Mouse (Mus musculus) hindbrain, embryonic 10.5 days (tissue): Measurements from ENCODE around the gene Bad. TPM values are rescaled to one million over a fixed set of nuclear protein-coding genes. Genes with fewer than 3 reads are reported as not detected.
A peak's percentile ranks its signal among the peaks of the same experiment; 100 is the strongest.
"Not testable (repeated sequence)": the region's sequence is repeated elsewhere in the genome, so short reads cannot be mapped to it uniquely, and the experiment has no call there.

Experiments used
- DNase-seq: peaks from one replicate; pipeline ENCODE4 v3.0.0-alpha.2; 2017; ENCODE audit warnings: low spot score
- H3K27ac ChIP-seq: fragments of 300-500 bp; sonication (generic); 2 replicates; pipeline ENCODE4 v1.5.1; 2016; ENCODE audit warnings: mild to moderate bottlenecking, moderate library complexity
- H3K27me3 ChIP-seq: fragments of 300-500 bp; sonication (generic); 2 replicates; pipeline ENCODE4 v1.6.1; 2016; ENCODE audit warnings: mild to moderate bottlenecking; ENCODE audit not compliant: poor library complexity, insufficient read depth, severe bottlenecking
- H3K36me3 ChIP-seq: fragments of 300-500 bp; sonication (generic); 2 replicates; pipeline ENCODE4 v1.6.1; 2016; ENCODE audit warnings: mild to moderate bottlenecking, moderate library complexity
- H3K4me1 ChIP-seq: fragments of 300-500 bp; sonication (generic); replicated peaks from 2 replicates; pipeline ENCODE4 v1.6.1; 2016; ENCODE audit warnings: mild to moderate bottlenecking
- H3K4me3 ChIP-seq: fragments of 300-500 bp; sonication (generic); 2 replicates; pipeline ENCODE4 v1.5.1; 2016; ENCODE audit warnings: mild to moderate bottlenecking, moderate library complexity
- H3K9me3 ChIP-seq: fragments of 300-500 bp; sonication (generic); 2 replicates; pipeline ENCODE4 v1.6.1; 2016; ENCODE audit warnings: mild to moderate bottlenecking, moderate library complexity
- WGBS: fragments of 180-500 bp; shearing (Covaris S2); methylation state at CpG from one replicate; pipeline ENCODE4 v1.1.7; 2016; 5-methylcytosine and 5-hydroxymethylcytosine counted together
- polyA plus RNA-seq: library from polyadenylated mRNA; unstranded; fragments of >200 nt; fragmentation: Nextera tagmentation; extraction: Ambion mirVana; gene quantifications from 2 replicates; pipeline ENCODE4 v1.2.1, GENCODE M21; 2016

The Bad gene
- 63.1 and 75.5 TPM in 2 replicates for polyA plus RNA-seq

- Histone ChIP-seq H3K27ac (peak within 1 kb of the TSS; percentile 97), H3K36me3 (peaks cover 17% of the 10 kb centered on the region), H3K27me3 (peaks cover 17% of the 10 kb centered on the region), H3K9me3 (no peaks in the 10 kb centered on the region), H3K4me3 (peak within 1 kb of the TSS; percentile 91), H3K4me1 (peaks cover 35% of the 10 kb centered on the region)
- DNase-seq: peak; percentile 94
- under 1% methylated on average over 83 of the region's 83 CpGs for WGBS
Observed at GRCm38 (mm10) chr19:6941372-6942248, at the start of gene Bad. TSS of gene Bad (plus strand) at chr19:6941861.

- 80% methylated on average over 4 of the region's 4 CpGs for WGBS
- H3K4me1 ChIP-seq: no peaks in the 10 kb centered on the region
- DNase-seq: no peak
- H3K4me3 ChIP-seq: no peak overlapping the region
- H3K36me3 ChIP-seq: no peaks in the 10 kb centered on the region
- no peaks in the 10 kb centered on the region for H3K27me3 ChIP-seq
- H3K9me3 ChIP-seq: peaks cover 4% of the 10 kb centered on the region; the same call in 1 of the 2 replicates
- no peak overlapping the region for H3K27ac ChIP-seq
Observed at GRCm38 (mm10) chr19:6892512-6892911, 49.1 kb upstream of the Bad start.

GRCm38 (mm10) chr19:6893731-6894451 lies 47.8 kb upstream of the Bad start:
- no peak overlapping the region for H3K4me3 ChIP-seq
- WGBS: 92% methylated on average over 14 of the region's 14 CpGs
- no peaks in the 10 kb centered on the region for H3K4me1 ChIP-seq
- no peak for DNase-seq
- H3K27ac ChIP-seq: no peak overlapping the region
- no peaks in the 10 kb centered on the region for H3K27me3 ChIP-seq
- peaks cover 4% of the 10 kb centered on the region; the same call in 1 of the 2 replicates for H3K9me3 ChIP-seq
- H3K36me3 ChIP-seq: no peaks in the 10 kb centered on the region

- not testable (repeated sequence) for H3K4me3 ChIP-seq, H3K27me3 ChIP-seq, H3K36me3 ChIP-seq, H3K27ac ChIP-seq, H3K4me1 ChIP-seq, H3K9me3 ChIP-seq, DNase-seq
- WGBS: 90% methylated on average over 18 of the region's 18 CpGs
Observed at GRCm38 (mm10) chr19:6895608-6896305, 45.9 kb upstream of the Bad start.

- H3K27me3 ChIP-seq: no peaks in the 10 kb centered on the region
- peaks cover 9% of the 10 kb centered on the region for H3K36me3 ChIP-seq
- H3K4me3 ChIP-seq: no peak overlapping the region
- peaks cover 9% of the 10 kb centered on the region; the same call in 1 of the 2 replicates for H3K9me3 ChIP-seq
- no peak overlapping the region for H3K27ac ChIP-seq
- DNase-seq: no peak
- 86% methylated on average over 4 of the region's 4 CpGs for WGBS
- no peaks in the 10 kb centered on the region for H3K4me1 ChIP-seq
Observed at GRCm38 (mm10) chr19:6899641-6900040, 42.0 kb upstream of the Bad start.

GRCm38 (mm10) chr19:6903031-6903430 lies 38.6 kb upstream of the Bad start:
- WGBS: 93% methylated on average over 1 of the region's 1 CpGs
- H3K4me1 ChIP-seq: peaks cover 11% of the 10 kb centered on the region
- no peak overlapping the region for H3K4me3 ChIP-seq
- DNase-seq: no peak
- no peaks in the 10 kb centered on the region for H3K27me3 ChIP-seq
- H3K36me3 ChIP-seq: peaks cover 38% of the 10 kb centered on the region
- H3K27ac ChIP-seq: no peak overlapping the region
- H3K9me3 ChIP-seq: peaks cover 5% of the 10 kb centered on the region; the same call in 1 of the 2 replicates

GRCm38 (mm10) chr19:6904846-6905245 lies 36.8 kb upstream of the Bad start:
- Histone ChIP-seq H3K4me1 (peaks cover 25% of the 10 kb centered on the region), H3K9me3 (peaks cover 5% of the 10 kb centered on the region; the same call in 1 of the 2 replicates), H3K27ac (no peak overlapping the region), H3K36me3 (peaks cover 38% of the 10 kb centered on the region), H3K4me3 (no peak overlapping the region), H3K27me3 (no peaks in the 10 kb centered on the region)
- no peak for DNase-seq
- 86% methylated on average over 2 of the region's 2 CpGs for WGBS

GRCm38 (mm10) chr19:6905498-6906159 lies 36.0 kb upstream of the Bad start:
- DNase-seq: no peak
- WGBS: 90% methylated on average over 11 of the region's 11 CpGs
- Histone ChIP-seq H3K4me3 (no peak overlapping the region), H3K27me3 (no peaks in the 10 kb centered on the region), H3K9me3 (no peaks in the 10 kb centered on the region), H3K27ac (no peak overlapping the region), H3K4me1 (peaks cover 28% of the 10 kb centered on the region), H3K36me3 (peaks cover 38% of the 10 kb centered on the region)

GRCm38 (mm10) chr19:6906199-6906598 lies 35.5 kb upstream of the Bad start:
- no peak overlapping the region for H3K4me3 ChIP-seq
- DNase-seq: no peak
- H3K9me3 ChIP-seq: no peaks in the 10 kb centered on the region
- WGBS: 91% methylated on average over 3 of the region's 3 CpGs
- peaks cover 32% of the 10 kb centered on the region for H3K4me1 ChIP-seq
- no peaks in the 10 kb centered on the region for H3K27me3 ChIP-seq
- H3K36me3 ChIP-seq: peaks cover 41% of the 10 kb centered on the region
- H3K27ac ChIP-seq: no peak overlapping the region

GRCm38 (mm10) chr19:6907094-6907493 lies 34.6 kb upstream of the Bad start:
- H3K27me3 ChIP-seq: no peaks in the 10 kb centered on the region
- no peak overlapping the region for H3K27ac ChIP-seq
- H3K4me1 ChIP-seq: peaks cover 39% of the 10 kb centered on the region
- H3K9me3 ChIP-seq: no peaks in the 10 kb centered on the region
- WGBS: 91% methylated on average over 8 of the region's 8 CpGs
- DNase-seq: no peak
- H3K4me3 ChIP-seq: no peak overlapping the region
- peaks cover 50% of the 10 kb centered on the region for H3K36me3 ChIP-seq

GRCm38 (mm10) chr19:6907811-6908540 lies 33.7 kb upstream of the Bad start:
- no peaks in the 10 kb centered on the region for H3K9me3 ChIP-seq
- no peaks in the 10 kb centered on the region for H3K27me3 ChIP-seq
- H3K4me3 ChIP-seq: peak overlapping the region; percentile 71
- DNase-seq: no peak
- peaks cover 42% of the 10 kb centered on the region for H3K4me1 ChIP-seq
- peaks cover 59% of the 10 kb centered on the region for H3K36me3 ChIP-seq
- WGBS: 90% methylated on average over 7 of the region's 7 CpGs
- peak overlapping the region; percentile 17; the same call in 1 of the 2 replicates for H3K27ac ChIP-seq

- peak overlapping the region; percentile 90 for H3K27ac ChIP-seq
- 12% methylated on average over 11 of the region's 11 CpGs for WGBS
- H3K27me3 ChIP-seq: no peaks in the 10 kb centered on the region
- H3K36me3 ChIP-seq: peaks cover 66% of the 10 kb centered on the region
- no peak for DNase-seq
- no peaks in the 10 kb centered on the region for H3K9me3 ChIP-seq
- peak overlapping the region; percentile 71 for H3K4me3 ChIP-seq
- H3K4me1 ChIP-seq: peaks cover 44% of the 10 kb centered on the region
Observed at GRCm38 (mm10) chr19:6909021-6909420, 32.6 kb upstream of the Bad start.
